Mouse (Mus musculus): ENCODE data around the gene Proser1. TPM values are rescaled to one million over a fixed set of nuclear protein-coding genes. Genes with fewer than 3 reads are reported as not detected.

Proser1 gene
- 49.4 and 60.5 TPM in 2 replicates for polyA plus RNA-seq (2012)

- no peak for TF ChIP-seq GATA1 (IDR thresholded peaks at IDR 0.05; ENCODE audit: low read length)
Observed at GRCm38 (mm10) chr3:53463046-53463764, at the start of gene Proser1, which contains the start of gene Nhlrc3. Gene Proser1, plus strand, starts transcription at chr3:53463666. Gene Nhlrc3, minus strand, starts transcription at chr3:53463332.

- TF ChIP-seq GATA1 (IDR thresholded peaks at IDR 0.05; ENCODE audit: low read length): no peak
Observed at GRCm38 (mm10) chr3:53413959-53414358, 49.5 kb upstream of the Proser1 start.

- TF ChIP-seq GATA1 (IDR thresholded peaks at IDR 0.05; ENCODE audit: low read length): no peak
Observed at GRCm38 (mm10) chr3:53416036-53416506, 47.4 kb upstream of the Proser1 start.

- TF ChIP-seq GATA1 (IDR thresholded peaks at IDR 0.05; ENCODE audit: low read length): no peak
Observed at GRCm38 (mm10) chr3:53417701-53418100, 45.8 kb upstream of the Proser1 start.

GRCm38 (mm10) chr3:53421656-53422055 is 41.8 kb upstream of the Proser1 start:
- no peak for TF ChIP-seq GATA1 (IDR thresholded peaks at IDR 0.05; ENCODE audit: low read length)

GRCm38 (mm10) chr3:53422691-53423090 is 40.8 kb upstream of the Proser1 start:
- TF ChIP-seq GATA1 (IDR thresholded peaks at IDR 0.05; ENCODE audit: low read length): no peak

- TF ChIP-seq GATA1 (IDR thresholded peaks at IDR 0.05; ENCODE audit: low read length): no peak
Observed at GRCm38 (mm10) chr3:53423576-53423975, 39.9 kb upstream of the Proser1 start.

- no peak for TF ChIP-seq GATA1 (IDR thresholded peaks at IDR 0.05; ENCODE audit: low read length)
Observed at GRCm38 (mm10) chr3:53434610-53435009, 28.9 kb upstream of the Proser1 start.

- TF ChIP-seq GATA1 (IDR thresholded peaks at IDR 0.05; ENCODE audit: low read length): no peak
Observed at GRCm38 (mm10) chr3:53436550-53436949, 26.9 kb upstream of the Proser1 start.

GRCm38 (mm10) chr3:53445540-53445939 is 17.9 kb upstream of the Proser1 start:
- no peak for TF ChIP-seq GATA1 (IDR thresholded peaks at IDR 0.05; ENCODE audit: low read length)

- TF ChIP-seq GATA1 (IDR thresholded peaks at IDR 0.05; ENCODE audit: low read length): no peak
Observed at GRCm38 (mm10) chr3:53446801-53447200, 16.7 kb upstream of the Proser1 start.

- TF ChIP-seq GATA1 (IDR thresholded peaks at IDR 0.05; ENCODE audit: low read length): no peak
Observed at GRCm38 (mm10) chr3:53448208-53448607, 15.3 kb upstream of the Proser1 start.

GRCm38 (mm10) chr3:53450666-53451065 is 12.8 kb upstream of the Proser1 start:
- TF ChIP-seq GATA1 (IDR thresholded peaks at IDR 0.05; ENCODE audit: low read length): no peak

GRCm38 (mm10) chr3:53452351-53452750 is 11.1 kb upstream of the Proser1 start:
- no peak for TF ChIP-seq GATA1 (IDR thresholded peaks at IDR 0.05; ENCODE audit: low read length)

- TF ChIP-seq GATA1 (IDR thresholded peaks at IDR 0.05; ENCODE audit: low read length): no peak
Observed at GRCm38 (mm10) chr3:53453346-53453745, 10.1 kb upstream of the Proser1 start.

GRCm38 (mm10) chr3:53454005-53454404 is 9.5 kb upstream of the Proser1 start:
- TF ChIP-seq GATA1 (IDR thresholded peaks at IDR 0.05; ENCODE audit: low read length): no peak

GRCm38 (mm10) chr3:53454561-53454960 is 8.9 kb upstream of the Proser1 start:
- TF ChIP-seq GATA1 (IDR thresholded peaks at IDR 0.05; ENCODE audit: low read length): no peak
